Mouse (Mus musculus) spleen, adult 2 months (tissue): Measurements from ENCODE around the gene Kcnab1. TPM values are rescaled to one million over a fixed set of nuclear protein-coding genes. Genes with fewer than 3 reads are reported as not detected.

Experiments
- DNase-seq, 2 experiments: peaks; one replicate each; pipeline versions ENCODE4 v3.0.0 to v3.0.0-alpha.2; 2012 to 2021; ENCODE audit warnings: low spot score in 2 of 2, low read depth in 1 of 2
- H3K27ac ChIP-seq: fragments of 200-500 bp; 2 replicates; pipeline ENCODE4 v1.5.1; 2012; ENCODE audit warnings: low read length, inconsistent platforms; ENCODE audit not compliant: insufficient read depth
- H3K27me3 ChIP-seq: fragments of 200-500 bp; 2 replicates; pipeline ENCODE4 v1.6.1; 2012; ENCODE audit warnings: mild to moderate bottlenecking, moderate library complexity, low read length, inconsistent platforms; ENCODE audit not compliant: control insufficient read depth, insufficient read depth
- H3K36me3 ChIP-seq: fragments of 200-500 bp; 2 replicates; pipeline ENCODE4 v1.6.1; 2012; ENCODE audit warnings: mild to moderate bottlenecking, low read length, inconsistent platforms; ENCODE audit not compliant: control insufficient read depth, insufficient read depth
- H3K4me1 ChIP-seq: fragments of 200-500 bp; 2 replicates; pipeline ENCODE4 v1.6.1; 2011; ENCODE audit warnings: inconsistent platforms; ENCODE audit not compliant: control insufficient read depth, insufficient read depth, insufficient read length
- H3K4me3 ChIP-seq: fragments of 200-500 bp; 2 replicates; pipeline ENCODE4 v1.5.1; 2011; ENCODE audit warnings: mild to moderate bottlenecking, inconsistent platforms; ENCODE audit not compliant: insufficient read depth, insufficient read length; ENCODE audit errors: extremely low read depth
- CTCF ChIP-seq: fragments of 200-500 bp; IDR thresholded peaks from 2 replicates; pipeline ENCODE4 v1.5.1; 2011; ENCODE audit warnings: mild to moderate bottlenecking, inconsistent platforms; ENCODE audit not compliant: insufficient read depth, insufficient read length, insufficient replicate concordance; ENCODE audit errors: extremely low read depth
- POLR2A ChIP-seq: fragments of 200-500 bp; IDR thresholded peaks from 2 replicates; pipeline ENCODE4 v1.6.1; 2011; ENCODE audit warnings: low read depth, low read length, inconsistent platforms
- WGBS: fragments of 180-500 bp; shearing (Covaris S2); methylation state at CpG from one replicate; pipeline ENCODE4 v1.1.7; 2018; 5-methylcytosine and 5-hydroxymethylcytosine counted together
- polyA plus RNA-seq: library from polyadenylated mRNA; depleted of rRNA; stranded (reverse); fragments of >200 nt; gene quantifications from 2 replicates; pipeline ENCODE4 v1.2.3, GENCODE M21; 2012

The Kcnab1 gene
- polyA plus RNA-seq, 1 experiment: 0.16 TPM

- H3K4me3 ChIP-seq: no peak overlapping the region
- no peaks in the 10 kb centered on the region for H3K36me3 ChIP-seq
- no peak overlapping the region for H3K27ac ChIP-seq
- no peaks in the 10 kb centered on the region for H3K4me1 ChIP-seq
- no peak for TF ChIP-seq CTCF
- TF ChIP-seq POLR2A: no peak
- no peak for DNase-seq
- 67% methylated on average over 8 of the region's 8 CpGs for WGBS
- H3K27me3 ChIP-seq: no peaks in the 10 kb centered on the region
Measured at GRCm38 (mm10) chr3:65117365-65117764, 8.2 kb downstream of the Kcnab1 start.

DNA sequence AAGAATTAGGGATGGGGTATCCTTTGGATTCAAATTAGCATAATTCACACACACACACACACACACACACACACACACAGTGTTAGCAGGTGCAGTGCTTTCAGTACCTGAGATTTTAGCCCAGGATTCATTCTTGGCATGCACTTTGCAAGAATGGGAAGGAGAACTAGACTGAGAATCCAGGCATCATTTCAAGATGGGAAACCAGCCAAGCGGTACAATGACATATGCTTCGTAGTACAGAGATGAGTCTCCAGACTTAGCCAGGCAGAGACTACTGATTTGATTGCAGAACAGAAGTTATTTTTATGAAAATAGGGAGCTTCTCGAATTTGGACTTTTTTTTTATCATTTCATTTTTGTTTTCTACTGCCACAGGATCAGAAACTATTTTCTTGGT, 15.8 kb downstream of the Kcnab1 start:
- Histone ChIP-seq H3K27me3 (no peaks in the 10 kb centered on the region), H3K4me3 (no peak overlapping the region), H3K27ac (no peak overlapping the region), H3K36me3 (no peaks in the 10 kb centered on the region), H3K4me1 (no peaks in the 10 kb centered on the region)
- no peak for TF ChIP-seq POLR2A
- no peak for TF ChIP-seq CTCF
- WGBS: 74% methylated on average over 3 of the region's 3 CpGs
- DNase-seq: no peak

DNA sequence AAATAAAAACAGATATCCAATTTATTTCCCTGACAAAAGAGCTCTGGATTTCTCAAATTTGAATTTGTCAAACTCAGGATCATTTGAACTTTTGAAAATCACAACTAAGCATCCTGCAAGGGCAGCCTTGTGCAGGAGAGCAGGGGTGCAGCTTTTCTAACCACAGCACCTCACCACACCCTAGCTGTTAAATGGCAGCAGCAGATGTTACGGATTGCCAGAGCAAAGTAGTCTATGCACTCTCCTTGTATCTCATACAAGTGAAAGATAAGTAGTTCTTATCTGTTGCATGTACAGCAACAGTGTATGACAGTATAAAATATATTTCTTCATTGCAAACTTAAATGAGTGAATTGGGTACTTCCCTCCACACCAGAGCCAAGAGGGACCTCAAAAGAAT, 20.4 kb downstream of the Kcnab1 start:
- 86% methylated on average over 1 of the region's 1 CpGs for WGBS

DNA sequence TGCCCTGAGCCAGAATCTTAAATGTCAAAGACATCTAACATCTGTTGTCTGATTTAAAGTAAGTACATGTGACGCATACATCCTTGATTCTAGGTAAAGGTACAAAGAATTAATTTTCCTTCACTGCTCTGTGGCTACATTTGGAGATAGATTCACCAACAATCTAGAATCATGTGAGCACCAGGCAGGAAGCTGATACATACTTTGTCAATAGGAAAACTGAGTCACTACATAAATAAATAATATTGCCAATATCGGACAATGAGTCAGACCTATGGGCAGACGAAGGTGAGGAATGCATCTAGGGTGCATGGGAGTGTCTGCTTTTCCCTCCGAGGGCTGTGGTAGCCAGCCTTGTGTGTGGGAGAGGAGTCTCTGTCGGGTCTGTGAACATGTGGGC, 25.7 kb downstream of the Kcnab1 start:
- TF ChIP-seq CTCF (no peak), POLR2A (no peak)
- no peaks in the 10 kb centered on the region for H3K36me3 ChIP-seq
- no peak for DNase-seq
- H3K4me3 ChIP-seq: no peak overlapping the region
- no peaks in the 10 kb centered on the region for H3K27me3 ChIP-seq
- no peak overlapping the region for H3K27ac ChIP-seq
- no peaks in the 10 kb centered on the region for H3K4me1 ChIP-seq
- 75% methylated on average over 5 of the region's 5 CpGs for WGBS

More for the DNA sequence above, 20.4 kb downstream of the Kcnab1 start:
- TF ChIP-seq CTCF: no peak
- H3K36me3 ChIP-seq: no peaks in the 10 kb centered on the region
- H3K27me3 ChIP-seq: no peaks in the 10 kb centered on the region
- H3K4me1 ChIP-seq: no peaks in the 10 kb centered on the region
- no peak for DNase-seq
- no peak overlapping the region for H3K27ac ChIP-seq
- no peak overlapping the region for H3K4me3 ChIP-seq

GRCm38 (mm10) chr3:65136897-65137296, 27.7 kb downstream of the Kcnab1 start:
- 83% methylated on average over 5 of the region's 5 CpGs for WGBS
- Histone ChIP-seq H3K27me3 (no peaks in the 10 kb centered on the region), H3K27ac (no peak overlapping the region), H3K36me3 (no peaks in the 10 kb centered on the region), H3K4me1 (no peaks in the 10 kb centered on the region), H3K4me3 (no peak overlapping the region)
- no peak for DNase-seq
- TF ChIP-seq POLR2A (no peak), CTCF (no peak)

GRCm38 (mm10) chr3:65138739-65139138, 29.6 kb downstream of the Kcnab1 start:
- no peak for DNase-seq
- Histone ChIP-seq H3K4me3 (no peak overlapping the region), H3K27me3 (no peaks in the 10 kb centered on the region), H3K4me1 (no peaks in the 10 kb centered on the region), H3K27ac (no peak overlapping the region), H3K36me3 (no peaks in the 10 kb centered on the region)
- 75% methylated on average over 3 of the region's 3 CpGs for WGBS
- no peak for TF ChIP-seq POLR2A

DNA sequence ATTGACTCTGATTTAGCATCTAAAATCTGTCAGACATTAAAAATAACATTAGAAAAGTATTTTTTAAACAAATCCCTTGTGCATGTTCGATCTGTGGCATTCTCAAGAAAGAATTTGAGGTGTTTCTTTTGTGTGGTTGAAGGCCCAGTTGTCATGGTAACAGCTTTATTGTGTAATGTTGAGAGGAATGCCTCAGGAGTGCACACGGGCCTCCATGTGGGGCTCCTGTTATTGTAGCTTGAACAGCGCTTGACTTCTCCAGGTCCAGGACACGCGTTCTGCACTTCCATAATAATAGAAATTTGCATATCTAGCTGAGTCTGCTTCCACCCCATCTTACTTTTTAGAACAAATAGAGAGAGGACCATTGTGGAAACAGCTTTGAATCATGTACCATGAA, 36.0 kb downstream of the Kcnab1 start:
- 85% methylated on average over 5 of the region's 5 CpGs for WGBS
- H3K36me3 ChIP-seq: no peaks in the 10 kb centered on the region
- H3K4me1 ChIP-seq: no peaks in the 10 kb centered on the region
- no peak overlapping the region for H3K27ac ChIP-seq
- H3K4me3 ChIP-seq: no peak overlapping the region
- no peaks in the 10 kb centered on the region for H3K27me3 ChIP-seq
- TF ChIP-seq POLR2A (no peak), CTCF (no peak)
- DNase-seq: no peak
